Mouse (Mus musculus) gastrocnemius, adult 18-20 months (tissue): Measurements from ENCODE around the gene Cerkl. TPM values are rescaled to one million over a fixed set of nuclear protein-coding genes. Genes with fewer than 3 reads are reported as not detected.
A peak's percentile ranks its signal among the peaks of the same experiment; 100 is the strongest.

Experiments used
- DNase-seq: peaks from one replicate; pipeline ENCODE4 v3.0.0; 2021; ENCODE audit warnings: low spot score
- total RNA-seq, 2 experiments: library from RNA; stranded (reverse); gene quantifications; 2 replicates each; pipeline ENCODE4 v1.2.3; 2021

Gene Cerkl
- total RNA-seq, 2 experiments from 2014 or later = 0.24 to 0.39 TPM

DNA sequence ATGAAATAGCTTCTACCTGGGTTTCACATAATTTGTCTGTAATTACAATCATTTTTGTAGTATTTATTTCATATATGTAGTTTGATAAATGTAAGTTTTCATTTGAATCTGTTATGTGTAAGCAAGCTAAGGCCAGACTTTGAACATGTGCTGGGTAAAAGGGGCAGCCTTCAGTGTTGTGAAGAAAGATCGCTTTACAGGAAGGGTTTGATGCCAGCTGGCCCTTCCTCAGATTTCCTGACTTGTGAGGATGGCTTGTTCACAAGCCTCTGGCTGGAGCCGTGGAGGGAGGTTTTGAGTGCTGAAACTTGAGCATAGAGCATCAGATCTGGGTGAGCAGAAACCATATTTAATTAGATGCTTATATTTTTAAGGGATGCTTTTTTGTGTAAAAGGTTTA, 128.5 kb downstream of the Cerkl start:
- peak; percentile 2 for DNase-seq

DNA sequence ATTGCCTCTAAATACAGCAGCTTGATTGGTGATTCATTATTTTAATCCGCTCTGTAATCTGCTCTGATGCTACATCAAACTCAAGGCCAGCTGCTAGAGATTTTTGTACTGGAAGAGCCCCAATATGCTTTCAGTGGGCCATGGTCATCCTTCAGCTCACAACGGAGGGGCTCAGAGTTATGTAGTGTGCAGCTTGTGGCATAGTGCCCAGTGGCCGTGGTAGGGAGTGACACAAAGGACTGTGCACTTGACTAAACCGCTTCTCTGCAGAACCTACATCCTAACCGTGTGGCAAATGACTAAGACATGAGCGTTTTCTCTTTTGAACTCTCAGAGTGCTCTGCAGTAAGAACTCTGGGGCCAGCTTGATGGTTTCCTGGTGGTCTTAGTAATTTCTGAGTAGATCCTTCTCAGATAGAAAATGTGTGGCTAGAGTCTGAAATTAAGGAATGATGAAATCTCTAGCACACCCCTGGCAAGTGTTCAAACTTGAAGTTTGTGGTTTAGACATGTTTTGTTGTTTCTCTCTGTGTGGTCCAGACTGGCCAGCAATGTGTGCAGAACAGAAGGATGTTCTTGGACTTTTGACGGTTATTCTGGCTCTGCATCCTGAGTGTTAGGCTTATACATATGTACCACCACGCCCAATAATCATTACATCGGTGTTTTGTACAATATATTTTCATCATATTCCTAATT, 140.3 kb downstream of the Cerkl start:
- no peak for DNase-seq

DNA sequence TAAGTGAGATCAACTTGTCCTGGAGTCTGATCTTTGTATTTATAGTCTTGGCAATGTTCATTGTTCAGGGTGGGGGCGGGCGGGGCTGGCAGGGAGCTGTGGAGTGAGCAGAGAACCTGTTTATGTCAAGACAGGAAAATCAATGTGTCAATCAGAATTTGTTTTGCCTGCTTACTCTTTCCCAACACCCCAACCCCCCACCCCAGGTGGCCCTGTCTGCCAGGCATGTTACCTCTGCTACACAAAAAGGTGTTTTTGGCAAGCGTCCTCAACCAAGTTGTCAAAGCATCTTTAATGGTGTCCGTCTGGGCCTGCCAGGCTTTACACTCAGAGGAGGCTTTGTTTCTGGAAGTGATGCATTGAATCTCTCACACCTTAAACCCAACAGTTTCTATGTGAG, 141.5 kb downstream of the Cerkl start:
- DNase-seq = no peak

DNA sequence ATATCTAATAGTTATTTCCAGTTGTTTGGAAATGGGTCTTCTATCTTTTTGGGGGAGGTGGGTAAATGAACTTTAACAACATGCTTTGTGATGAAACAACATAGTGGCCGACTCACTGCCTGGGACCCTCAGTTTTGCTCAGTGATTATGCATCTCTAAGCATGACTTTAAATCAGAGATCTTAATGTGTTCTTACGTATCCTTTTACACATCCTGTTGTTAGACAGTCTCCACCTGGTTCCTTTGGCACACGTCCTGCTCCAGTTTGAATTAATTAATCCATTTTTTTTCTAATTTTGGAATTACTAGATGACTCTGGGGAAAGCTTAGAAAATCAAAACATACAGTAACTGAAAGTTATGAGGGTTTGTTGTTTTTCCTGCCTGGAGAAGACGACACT, 144.1 kb downstream of the Cerkl start:
- no peak for DNase-seq

DNA sequence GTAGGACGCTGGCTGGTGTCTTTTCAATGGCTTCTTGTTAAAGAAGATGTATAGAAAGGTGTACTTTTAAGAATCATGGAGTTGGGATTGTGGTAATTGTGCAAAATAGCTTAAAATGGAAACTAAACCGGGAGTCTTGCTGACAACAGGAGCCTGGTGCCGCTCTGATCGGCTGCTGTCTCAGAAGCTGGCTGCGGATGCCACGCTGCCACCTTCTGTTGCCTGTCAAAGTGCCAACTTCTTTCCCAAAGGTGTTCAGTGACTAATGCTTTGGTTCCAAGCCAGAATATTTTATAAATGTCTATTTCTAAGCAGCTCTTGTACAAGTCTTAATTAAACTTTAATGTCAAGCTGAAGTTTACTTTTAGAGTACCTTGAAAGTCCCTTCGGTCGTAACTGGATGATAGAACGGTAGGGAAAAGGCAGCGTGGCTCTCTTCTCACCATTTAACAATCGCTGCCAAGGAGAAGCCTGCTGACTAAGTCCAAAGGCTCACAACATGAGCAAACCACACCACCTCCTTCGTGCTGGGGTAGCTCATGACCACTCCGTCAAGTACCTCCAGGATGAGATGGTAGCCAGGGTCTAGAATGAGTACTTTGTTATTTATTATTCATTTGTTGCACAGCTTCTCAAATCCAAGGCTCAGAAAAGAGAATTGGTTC, 147.0 kb downstream of the Cerkl start:
- DNase-seq = no peak

DNA sequence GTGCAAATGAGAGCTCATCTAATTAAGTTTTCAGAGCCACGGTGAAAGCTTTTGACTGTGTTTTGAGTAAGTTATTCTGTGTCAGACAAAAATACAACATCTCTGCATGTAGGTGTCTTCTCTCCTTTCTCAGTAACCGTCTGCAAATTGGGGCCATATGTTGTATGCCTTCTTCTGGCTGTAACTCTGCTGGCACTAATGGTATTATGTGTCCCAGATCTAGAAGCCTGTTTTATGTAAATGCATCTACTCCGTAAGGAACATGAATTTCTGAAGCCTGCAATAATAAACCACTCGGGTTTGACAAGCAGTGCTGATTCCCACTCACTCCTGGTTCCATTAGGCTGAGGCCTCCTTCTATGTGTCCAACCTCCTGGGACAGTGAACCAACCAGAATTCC, 149.0 kb downstream of the Cerkl start:
- DNase-seq = no peak

DNA sequence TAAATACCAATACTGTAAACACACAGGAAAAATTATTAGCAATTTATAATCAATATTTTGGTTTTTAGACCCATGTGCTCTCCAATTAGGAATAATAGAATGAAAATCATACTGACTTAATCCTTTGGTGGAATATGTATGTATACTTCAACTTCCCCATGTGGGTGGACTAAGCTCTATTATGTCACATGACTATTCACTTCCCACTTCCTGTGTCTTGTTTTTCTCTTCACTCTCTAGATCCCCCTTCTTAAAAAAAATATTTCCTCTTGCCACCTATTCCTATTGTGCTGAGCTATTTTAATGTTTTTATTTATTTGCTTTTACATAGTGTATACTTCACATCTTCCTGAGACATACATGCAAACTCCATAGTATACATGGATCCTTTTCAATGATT, 154.2 kb downstream of the Cerkl start:
- DNase-seq = no peak

DNA sequence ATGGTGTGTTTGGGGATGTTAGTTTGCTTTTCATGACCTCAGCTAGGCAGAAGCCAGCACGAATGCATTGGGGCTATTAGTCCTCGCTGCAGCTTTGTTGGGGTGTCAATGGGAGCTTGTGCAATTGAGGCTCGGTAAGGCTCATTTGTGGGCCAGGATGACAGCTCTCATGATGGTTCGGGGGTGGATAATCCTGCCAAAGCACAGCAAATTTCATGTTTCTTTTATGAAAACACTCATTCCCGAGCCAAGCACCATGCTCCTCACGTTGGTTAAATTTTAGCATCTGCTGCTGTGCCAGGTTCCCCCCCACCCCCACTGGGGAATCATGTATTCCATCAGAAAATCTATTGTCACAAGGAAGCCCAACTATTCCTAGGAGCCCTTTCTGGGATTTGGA, 164.2 kb downstream of the Cerkl start:
- no peak for DNase-seq

DNA sequence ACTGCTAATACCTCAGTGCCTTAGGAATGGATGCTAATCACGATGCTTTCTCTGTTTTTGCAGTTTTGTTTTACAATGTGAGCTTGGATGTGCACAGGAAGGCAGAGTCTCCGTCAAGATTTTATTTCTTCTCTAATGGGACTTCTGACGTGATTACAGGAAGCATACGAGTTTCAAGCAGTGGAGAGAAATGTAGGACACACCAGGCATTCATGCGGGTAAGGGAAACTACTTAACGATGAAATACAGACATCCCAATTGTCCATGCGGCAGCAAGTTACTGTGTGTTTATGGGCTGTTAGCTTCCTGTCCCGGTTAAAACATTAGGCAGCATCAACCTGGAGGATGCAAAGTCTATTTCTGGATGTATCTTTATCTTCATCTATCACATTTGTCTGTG, 164.7 kb downstream of the Cerkl start:
- no peak for DNase-seq

DNA sequence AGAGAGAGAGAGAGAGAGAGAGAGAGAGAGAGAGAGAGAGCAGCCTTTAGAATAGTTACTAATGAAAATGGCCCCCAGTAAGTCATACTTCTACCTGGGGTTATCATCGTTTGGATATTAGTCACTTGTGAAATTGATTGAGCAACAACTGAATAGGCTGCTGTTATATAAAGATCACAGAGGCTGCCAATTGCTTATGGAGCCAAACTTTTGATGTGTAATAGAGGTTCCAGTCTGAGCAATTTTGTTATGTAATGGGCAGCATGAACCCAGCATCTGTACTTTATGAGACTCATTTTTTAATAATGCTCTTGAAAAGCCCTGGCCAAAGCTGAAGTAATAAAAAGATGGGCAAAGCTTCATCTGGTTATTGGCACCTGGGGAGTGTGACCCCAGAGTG, 166.4 kb downstream of the Cerkl start:
- DNase-seq = no peak

DNA sequence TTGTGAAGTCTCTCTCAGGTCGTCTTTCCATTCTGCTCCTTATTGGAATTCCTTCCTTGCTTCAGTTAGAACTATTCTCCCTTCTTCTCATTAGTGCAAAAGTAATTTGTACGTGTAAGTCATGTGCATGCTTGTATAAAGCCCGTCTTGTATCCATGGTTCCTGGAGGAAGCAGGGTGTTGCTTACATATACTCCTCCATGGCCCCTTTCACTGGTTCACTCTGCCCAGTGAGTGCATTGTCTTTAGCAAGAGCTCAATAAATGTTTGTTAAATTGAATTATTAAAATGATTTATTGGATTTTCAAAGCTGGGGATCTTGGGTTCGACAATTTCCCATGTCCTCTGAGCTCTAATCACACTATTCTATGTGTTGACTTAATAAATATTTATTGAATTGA, 172.4 kb downstream of the Cerkl start:
- DNase-seq = no peak

Other genes starting within 250 kb of the Cerkl start
- gene Itga4, start 201.4 kb downstream of the Cerkl start, total RNA-seq = 1 to 10 TPM; 4.4 to 5.1 TPM
- gene Neurod1, start within 50 bp of the Cerkl start, total RNA-seq = not detected
- gene Itprid2, start 178.6 kb upstream of the Cerkl start, total RNA-seq = 10 to 100 TPM; 12.5 to 17.7 TPM